Mouse (Mus musculus) ES-Bruce4 (cell line): ENCODE results near the gene Tnfrsf14. TPM values are rescaled to one million over a fixed set of nuclear protein-coding genes. Genes with fewer than 3 reads are reported as not detected.

ENCODE experiments used
- H3K27ac ChIP-seq: 2 replicates; pipeline ENCODE4 v1.5.1; 2012; ENCODE audit warnings: low read length, inconsistent platforms; ENCODE audit not compliant: insufficient read depth
- H3K27me3 ChIP-seq: 2 replicates; pipeline ENCODE4 v1.6.1; 2012; ENCODE audit warnings: mild to moderate bottlenecking, low read length, inconsistent platforms; ENCODE audit not compliant: control insufficient read depth, poor library complexity, insufficient read depth, severe bottlenecking
- H3K36me3 ChIP-seq: 2 replicates; pipeline ENCODE4 v1.6.1; 2012; ENCODE audit warnings: inconsistent platforms, mild to moderate bottlenecking, low read length, moderate library complexity; ENCODE audit not compliant: control insufficient read depth, poor library complexity, insufficient read depth, severe bottlenecking
- H3K4me1 ChIP-seq: one replicate; pipeline ENCODE4 v1.8.1; 2011; ENCODE audit warnings: low read length; ENCODE audit not compliant: control insufficient read depth, insufficient read depth
- H3K4me3 ChIP-seq: 2 replicates; pipeline ENCODE4 v1.5.1; 2011; ENCODE audit warnings: low read depth, mild to moderate bottlenecking, low read length
- H3K9ac ChIP-seq: 2 replicates; pipeline ENCODE4 v1.6.1; 2012; ENCODE audit warnings: low read depth, mild to moderate bottlenecking, inconsistent platforms; ENCODE audit not compliant: poor library complexity, severe bottlenecking
- H3K9me3 ChIP-seq: replicated peaks from 2 replicates; pipeline ENCODE4 v1.6.1; 2012; ENCODE audit warnings: mild to moderate bottlenecking, low read length, inconsistent platforms; ENCODE audit not compliant: control insufficient read depth, poor library complexity, insufficient read depth, severe bottlenecking
- CTCF ChIP-seq: IDR thresholded peaks from one replicate; pipeline ENCODE4 v1.8.1; 2011; ENCODE audit warnings: low read depth, low read length
- EP300 ChIP-seq: IDR thresholded peaks from 2 replicates; pipeline ENCODE4 v1.6.1; 2011; ENCODE audit warnings: low read depth, low read length; ENCODE audit not compliant: insufficient read depth
- POLR2A ChIP-seq: IDR thresholded peaks from one replicate; pipeline ENCODE4 v1.8.1; 2011; ENCODE audit warnings: low read length; ENCODE audit not compliant: insufficient read depth
- polyA plus RNA-seq: library from polyadenylated mRNA; stranded (reverse); fragments of >200 nt; gene quantifications from 2 replicates; pipeline ENCODE4 v1.2.4, GENCODE M21; 2011; ENCODE audit warnings: low read depth; ENCODE audit not compliant: missing spikeins, insufficient read depth, insufficient read length

Tnfrsf14 gene
- polyA plus RNA-seq: not detected in 2 replicates

DNA sequence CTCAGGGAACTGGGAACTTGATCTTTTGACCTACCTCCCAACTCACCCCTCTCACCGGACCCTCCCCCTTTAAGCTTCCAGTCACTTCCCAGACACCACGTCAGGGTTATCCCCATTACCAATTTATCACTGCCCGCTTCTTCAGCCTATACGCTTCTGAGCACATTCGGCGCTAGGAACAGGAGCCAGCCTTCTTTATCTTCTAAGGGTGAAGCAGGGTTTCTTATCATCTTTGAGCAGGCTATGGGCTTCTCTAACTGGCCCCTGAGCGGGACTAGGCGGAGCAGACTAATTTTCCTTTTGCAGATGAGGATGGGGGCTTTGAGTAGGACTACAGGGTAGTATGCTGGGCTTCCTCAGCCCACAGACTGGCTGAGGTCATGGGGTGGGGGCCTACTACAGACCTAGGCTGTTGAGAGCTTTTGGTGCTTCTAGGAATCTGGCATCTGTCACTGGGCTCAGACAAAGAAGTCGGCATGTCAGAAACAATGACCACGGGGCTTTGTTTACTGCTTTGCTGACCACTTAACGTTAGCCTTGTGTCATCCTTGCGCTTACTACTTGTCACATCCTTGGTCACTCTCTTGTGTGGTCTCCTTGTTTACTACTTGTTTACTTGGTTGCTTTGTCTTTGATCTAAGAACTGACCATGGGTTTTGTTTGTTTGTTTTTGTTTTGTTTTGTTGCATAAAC, at the start of gene Tnfrsf14:
Tnfrsf14 (minus strand) TSS at position 169 of the 693 bp plus-strand sequence.
- H3K36me3 ChIP-seq: no peaks in the 10 kb centered on the region
- no peaks in the 10 kb centered on the region for H3K4me1 ChIP-seq
- TF ChIP-seq EP300 (no peak), CTCF (no peak), POLR2A (no peak)
- no peaks in the 10 kb centered on the region for H3K27me3 ChIP-seq
- no peak within 1 kb of the TSS for H3K9ac ChIP-seq
- no peak within 1 kb of the TSS for H3K4me3 ChIP-seq
- H3K27ac ChIP-seq: no peak within 1 kb of the TSS
- no peaks in the 10 kb centered on the region for H3K9me3 ChIP-seq

GRCm38 (mm10) chr4:154974163-154974611, 45.8 kb upstream of the Tnfrsf14 start:
- Histone ChIP-seq H3K9ac (no peak overlapping the region), H3K4me3 (no peak overlapping the region), H3K36me3 (peaks cover 67% of the 10 kb centered on the region), H3K9me3 (peaks cover 54% of the 10 kb centered on the region), H3K27me3 (no peaks in the 10 kb centered on the region), H3K27ac (no peak overlapping the region), H3K4me1 (no peaks in the 10 kb centered on the region)
- no peak for TF ChIP-seq CTCF
- no peak for TF ChIP-seq POLR2A
- no peak for TF ChIP-seq EP300

- peaks cover 54% of the 10 kb centered on the region for H3K9me3 ChIP-seq
- H3K27me3 ChIP-seq: no peaks in the 10 kb centered on the region
- no peak overlapping the region for H3K27ac ChIP-seq
- H3K4me1 ChIP-seq: no peaks in the 10 kb centered on the region
- H3K36me3 ChIP-seq: peaks cover 67% of the 10 kb centered on the region
- TF ChIP-seq CTCF (no peak), POLR2A (no peak), EP300 (no peak)
- no peak overlapping the region for H3K9ac ChIP-seq
- no peak overlapping the region for H3K4me3 ChIP-seq
Measured at GRCm38 (mm10) chr4:154972546-154972945, 44.2 kb upstream of the Tnfrsf14 start.

DNA sequence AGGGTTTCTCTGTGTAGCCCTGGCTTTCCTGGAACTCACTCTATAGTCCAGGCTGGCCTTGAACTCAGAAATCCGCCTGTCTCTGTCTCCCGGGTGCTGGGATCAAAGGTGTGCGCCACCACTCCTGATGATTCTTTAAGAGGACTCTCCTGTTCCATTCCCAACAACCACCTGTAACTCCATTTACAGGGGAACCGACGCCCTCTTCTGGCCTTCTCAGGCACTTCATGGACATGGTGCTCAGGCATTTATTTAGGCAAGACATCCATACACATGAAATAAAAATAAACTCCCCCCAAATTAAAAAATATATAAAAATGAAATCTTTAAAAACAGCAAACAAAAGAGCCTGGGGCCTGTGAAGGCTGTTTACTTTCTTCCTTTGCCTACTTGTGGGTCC, 38.8 kb upstream of the Tnfrsf14 start:
- H3K9ac ChIP-seq: no peak overlapping the region
- 0 out of 2 replicates have a peak, but pooled peaks cover 3% of the 10 kb centered on the region for H3K27me3 ChIP-seq
- H3K27ac ChIP-seq: no peak overlapping the region
- peaks cover 30% of the 10 kb centered on the region for H3K36me3 ChIP-seq
- H3K9me3 ChIP-seq: peaks cover 30% of the 10 kb centered on the region
- TF ChIP-seq EP300 (no peak), POLR2A (no peak), CTCF (peak; percentile 49)
- peaks cover 1% of the 10 kb centered on the region for H3K4me1 ChIP-seq
- no peak overlapping the region for H3K4me3 ChIP-seq

- TF ChIP-seq EP300 (no peak), POLR2A (no peak), CTCF (no peak)
- H3K36me3 ChIP-seq: peaks cover 17% of the 10 kb centered on the region
- H3K9ac ChIP-seq: no peak overlapping the region
- H3K27ac ChIP-seq: no peak overlapping the region
- H3K4me1 ChIP-seq: peaks cover 1% of the 10 kb centered on the region
- no peak overlapping the region for H3K4me3 ChIP-seq
- peaks cover 17% of the 10 kb centered on the region for H3K9me3 ChIP-seq
- H3K27me3 ChIP-seq: peaks cover 12% of the 10 kb centered on the region
Measured at GRCm38 (mm10) chr4:154965856-154966255, 37.5 kb upstream of the Tnfrsf14 start.

DNA sequence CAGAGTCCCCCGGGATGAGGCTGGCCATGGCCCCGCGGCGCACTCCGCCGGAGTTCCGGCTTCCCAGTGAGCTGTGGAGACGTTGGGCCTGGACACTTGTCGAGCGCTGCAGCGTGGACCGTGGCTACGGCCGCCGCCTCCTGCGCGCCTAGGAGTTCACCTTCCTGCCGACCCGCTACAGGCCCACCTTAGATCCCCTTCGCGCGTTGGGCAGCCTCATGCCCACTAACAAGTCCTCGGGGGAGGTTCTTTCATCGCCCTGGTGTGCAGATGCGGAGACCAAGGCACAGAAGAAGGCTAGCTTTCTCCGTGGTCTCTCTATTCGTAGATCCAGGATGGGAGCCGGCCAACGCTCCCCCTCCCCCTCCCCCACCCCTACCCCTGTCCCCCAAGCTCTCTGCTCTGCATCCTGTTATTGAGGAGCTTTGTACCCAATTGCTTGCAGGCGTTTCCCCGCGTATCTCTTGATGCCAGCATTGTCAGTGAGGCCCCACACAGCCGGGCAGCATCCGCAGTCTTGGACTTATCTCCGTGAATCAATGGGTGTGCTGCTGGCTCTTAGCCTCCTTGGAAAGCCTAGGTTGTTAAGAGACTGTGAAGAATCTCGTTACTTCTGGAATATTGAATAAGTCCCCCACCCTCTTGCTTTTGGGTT, 36.3 kb upstream of the Tnfrsf14 start:
- peaks cover 5% of the 10 kb centered on the region for H3K9me3 ChIP-seq
- TF ChIP-seq EP300 (no peak), CTCF (no peak), POLR2A (no peak)
- H3K4me3 ChIP-seq: peak overlapping the region; percentile 93
- peaks cover 5% of the 10 kb centered on the region for H3K36me3 ChIP-seq
- peak overlapping the region; percentile 88 for H3K9ac ChIP-seq
- peaks cover 1% of the 10 kb centered on the region for H3K4me1 ChIP-seq
- H3K27me3 ChIP-seq: peaks cover 13% of the 10 kb centered on the region
- no peak overlapping the region for H3K27ac ChIP-seq
